Mouse (Mus musculus): Measurements from ENCODE around the gene Glrp1.

The Glrp1 gene

GRCm38 (mm10) chr1:88509789-88510188 lies at the start of gene Glrp1:
TSS of gene Glrp1 (minus strand) at chr1:88510066.
- DNase-seq (ENCODE audit: low read depth, low spot score), result no peak

DNA sequence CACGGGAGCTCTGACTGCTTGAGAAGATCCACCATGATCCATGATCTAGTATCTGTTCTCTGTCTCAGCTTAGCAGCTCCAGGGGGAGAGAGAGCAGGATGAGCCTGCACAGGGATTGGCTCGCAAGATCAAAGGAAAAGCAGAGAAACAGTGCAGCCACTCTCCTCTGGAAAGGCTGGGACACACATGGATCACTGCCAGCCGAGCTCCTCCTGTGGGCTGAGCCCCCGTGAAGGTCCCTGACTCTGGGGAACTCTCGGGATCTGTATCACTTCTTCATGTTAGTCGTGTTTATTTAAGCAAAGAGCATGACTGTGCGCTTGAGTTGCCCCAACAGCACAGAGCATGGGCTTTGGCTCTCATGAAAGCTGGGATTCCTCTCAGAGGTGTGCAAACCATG lies 49.4 kb upstream of the Glrp1 start:
- no peak for DNase-seq (ENCODE audit: low read depth, low spot score)

DNA sequence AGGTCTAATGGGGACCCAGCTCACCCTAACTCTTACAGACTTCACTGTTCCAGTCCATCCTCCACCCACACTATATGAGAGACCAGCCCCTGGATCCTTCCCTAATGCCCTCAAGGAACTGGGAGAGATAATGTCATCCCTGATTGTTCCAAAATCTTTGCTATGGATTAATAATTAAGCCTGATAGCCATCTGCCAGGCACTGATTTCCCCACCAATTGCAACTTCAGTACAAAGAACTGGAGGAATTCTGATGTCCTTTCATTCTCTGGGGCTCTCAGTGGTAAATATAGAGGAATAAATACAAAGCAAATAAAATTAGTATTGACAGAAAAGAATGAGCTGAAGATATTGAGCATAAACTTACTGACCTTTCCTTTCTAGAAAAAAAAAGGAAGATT lies 48.9 kb upstream of the Glrp1 start:
- no peak for DNase-seq (ENCODE audit: low read depth, low spot score)

- no peak for DNase-seq (ENCODE audit: low read depth, low spot score)
Measured at GRCm38 (mm10) chr1:88556401-88556800, 46.5 kb upstream of the Glrp1 start.

- no peak for DNase-seq (ENCODE audit: low read depth, low spot score)
Measured at GRCm38 (mm10) chr1:88553500-88554187, 43.8 kb upstream of the Glrp1 start.

GRCm38 (mm10) chr1:88549263-88549662 lies 39.4 kb upstream of the Glrp1 start:
- no peak for DNase-seq (ENCODE audit: low read depth, low spot score)

DNA sequence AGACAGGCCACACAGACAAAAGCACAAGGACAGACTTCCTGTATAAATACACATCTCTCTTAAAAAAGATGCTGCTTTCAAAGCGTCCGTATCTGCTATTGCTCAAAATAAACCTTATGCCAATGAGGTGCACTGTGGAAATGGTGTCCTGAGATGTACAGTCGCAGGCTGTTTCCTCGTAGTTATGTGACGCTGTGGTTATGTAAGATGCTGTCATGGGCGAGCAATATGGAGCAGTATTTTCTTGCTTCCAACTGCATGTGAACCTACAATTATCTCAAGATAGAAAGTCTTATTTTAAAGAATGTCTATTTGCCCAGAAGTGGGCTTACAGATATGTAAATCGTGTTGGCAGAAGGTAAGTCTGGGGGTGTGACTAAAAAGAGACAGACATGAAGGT lies 37.3 kb upstream of the Glrp1 start:
- DNase-seq (ENCODE audit: low read depth, low spot score), result no peak

DNA sequence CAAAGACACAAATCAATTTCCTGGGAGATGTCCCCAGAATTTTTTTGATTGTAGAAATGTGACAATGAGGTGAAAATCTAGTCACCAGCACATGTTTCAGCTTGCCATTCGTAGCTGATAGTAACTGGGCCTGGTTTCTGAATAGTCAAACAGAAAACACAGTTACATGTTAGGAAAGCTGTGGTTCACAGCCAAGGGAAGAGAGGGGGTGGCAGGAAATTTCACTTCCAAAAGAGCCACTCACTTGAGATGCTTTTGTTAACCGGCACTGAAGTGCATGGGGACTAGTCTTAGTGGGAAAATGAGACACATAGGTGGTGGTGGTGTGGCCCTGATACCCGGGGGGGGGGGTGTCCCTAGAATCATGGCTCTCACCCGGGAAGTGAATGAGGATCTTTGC lies 33.7 kb upstream of the Glrp1 start:
- no peak for DNase-seq (ENCODE audit: low read depth, low spot score)

DNA sequence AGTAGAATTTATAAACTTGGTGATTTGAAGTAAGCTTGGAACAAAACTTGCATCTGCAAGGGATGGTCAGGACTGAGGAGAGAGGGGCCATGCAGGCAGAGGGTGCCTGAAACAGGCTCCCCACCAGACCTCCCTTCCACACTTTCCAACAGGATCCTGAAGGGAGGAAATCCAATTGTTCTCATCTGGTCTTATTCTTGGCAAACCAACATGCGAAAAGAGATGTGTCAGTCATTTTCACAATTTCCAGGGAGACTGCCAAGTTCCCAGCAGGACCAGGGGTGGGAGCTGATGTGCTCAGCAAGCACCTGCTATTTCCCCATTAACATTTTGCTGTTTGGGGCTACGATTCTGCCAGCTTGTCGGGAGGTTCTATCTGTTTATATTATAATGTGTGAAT lies 30.0 kb upstream of the Glrp1 start:
- DNase-seq (ENCODE audit: low read depth, low spot score), result no peak

- DNase-seq (ENCODE audit: low read depth, low spot score), result no peak
Measured at GRCm38 (mm10) chr1:88539256-88539655, 29.4 kb upstream of the Glrp1 start.

- DNase-seq (ENCODE audit: low read depth, low spot score), result no peak
Measured at GRCm38 (mm10) chr1:88536308-88536707, 26.4 kb upstream of the Glrp1 start.

GRCm38 (mm10) chr1:88534091-88534490 lies 24.2 kb upstream of the Glrp1 start:
- DNase-seq (ENCODE audit: low read depth, low spot score), result no peak

DNA sequence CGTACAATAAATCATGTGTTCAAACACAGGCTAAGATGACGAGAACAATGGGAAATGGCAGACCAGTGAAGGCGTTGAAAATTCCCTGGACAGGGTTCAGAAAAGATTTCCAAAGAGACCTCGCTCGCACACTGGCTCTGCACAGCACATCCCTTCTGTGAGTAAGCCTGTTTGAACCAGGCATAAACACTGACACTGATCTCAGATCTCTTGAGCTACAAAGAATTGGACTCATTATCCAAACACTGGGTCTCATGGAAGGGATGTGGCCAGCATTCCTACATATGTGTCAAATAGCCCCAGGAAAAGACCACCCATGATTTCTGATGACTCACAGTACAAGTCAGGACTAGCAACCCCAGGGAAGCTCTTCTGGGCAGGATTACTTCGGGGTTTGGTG lies 16.3 kb upstream of the Glrp1 start:
- DNase-seq (ENCODE audit: low read depth, low spot score), result peak; percentile 40

- no peak for DNase-seq (ENCODE audit: low read depth, low spot score)
Measured at GRCm38 (mm10) chr1:88525622-88526021, 15.8 kb upstream of the Glrp1 start.

- no peak for DNase-seq (ENCODE audit: low read depth, low spot score)
Measured at GRCm38 (mm10) chr1:88521170-88521747, 11.4 kb upstream of the Glrp1 start.

DNA sequence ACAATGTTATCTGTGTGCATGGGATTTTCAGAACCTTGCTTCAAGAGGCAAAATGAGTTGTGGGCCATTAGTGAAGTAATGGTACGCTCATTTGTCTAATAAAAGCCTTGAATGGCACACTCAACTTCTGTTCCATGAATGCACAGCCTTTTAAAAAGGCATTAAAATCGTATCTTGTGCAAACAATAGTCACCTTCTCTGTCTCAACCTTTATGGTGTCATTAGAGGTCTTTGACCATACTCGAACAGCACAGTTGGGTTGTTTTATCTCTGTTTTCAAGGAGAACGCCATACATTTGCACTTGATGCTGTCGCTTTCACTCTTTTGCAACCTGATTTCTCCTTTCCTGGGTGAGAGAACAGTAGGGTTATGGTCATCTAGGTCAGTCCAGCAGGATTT lies 3.7 kb upstream of the Glrp1 start:
- no peak for DNase-seq (ENCODE audit: low read depth, low spot score)

- no peak for DNase-seq (ENCODE audit: low read depth, low spot score)
Measured at GRCm38 (mm10) chr1:88507886-88508285, 2.0 kb downstream of the Glrp1 start.

DNA sequence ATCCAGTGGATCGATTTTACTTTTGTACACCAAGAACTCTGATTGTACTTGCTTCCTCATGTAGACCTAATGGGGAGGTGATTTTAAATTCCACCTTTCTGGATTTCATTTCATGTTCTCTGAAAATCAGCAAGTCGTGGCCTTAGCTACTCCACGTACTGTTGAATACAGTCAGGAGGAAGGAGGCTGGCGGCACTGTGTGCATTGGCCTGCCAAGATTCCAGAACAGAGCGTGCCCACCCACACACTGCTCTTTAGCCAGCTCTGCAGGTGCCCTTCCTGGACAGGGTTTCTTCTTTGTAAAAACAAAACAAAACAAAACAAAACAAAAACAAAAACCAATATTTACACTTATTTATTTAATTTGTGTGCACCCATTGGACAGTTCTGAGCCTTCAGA lies 2.7 kb downstream of the Glrp1 start:
- DNase-seq (ENCODE audit: low read depth, low spot score), result no peak

DNA sequence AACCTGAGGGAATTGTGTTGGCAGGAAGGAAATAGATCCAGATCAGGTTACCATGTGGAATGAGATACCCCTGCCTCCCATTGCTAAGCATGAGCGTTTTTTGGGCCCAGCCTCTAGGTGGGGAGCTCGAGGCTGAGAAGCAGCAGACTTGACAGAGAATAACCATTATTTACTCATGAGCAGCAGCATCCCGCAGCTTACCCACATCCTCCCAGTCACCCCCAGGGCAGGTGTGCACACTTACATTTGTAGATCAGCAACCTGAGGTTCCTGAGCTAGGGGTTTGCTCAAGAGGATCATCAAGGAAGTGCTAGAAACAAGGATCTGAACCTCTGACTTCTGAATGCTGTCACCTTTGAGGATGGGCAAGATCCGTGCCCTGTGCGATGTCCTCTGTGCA lies 3.5 kb downstream of the Glrp1 start:
- no peak for DNase-seq (ENCODE audit: low read depth, low spot score)

- DNase-seq (ENCODE audit: low read depth, low spot score), result no peak
Measured at GRCm38 (mm10) chr1:88505697-88506096, 4.2 kb downstream of the Glrp1 start.

DNA sequence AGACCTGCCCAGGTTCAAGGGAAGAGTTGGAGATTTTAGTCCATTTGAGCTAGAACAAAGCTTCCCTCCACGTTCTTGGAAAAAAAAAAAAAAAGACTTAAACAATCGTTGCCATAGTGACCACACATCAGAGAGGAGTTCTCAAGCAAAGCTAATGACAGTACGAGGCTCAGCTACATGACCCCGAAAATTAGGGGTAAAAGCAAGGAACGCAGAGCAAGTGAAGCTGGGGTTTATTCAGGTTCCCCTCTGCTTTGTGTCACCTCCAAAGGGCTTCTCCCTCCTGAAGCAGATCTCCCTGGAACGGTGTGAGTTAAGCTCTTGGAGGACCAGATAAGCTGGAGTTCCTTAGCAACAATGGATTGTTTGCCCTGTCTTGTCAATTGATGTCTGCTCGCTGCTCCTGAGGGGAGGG lies 5.3 kb downstream of the Glrp1 start:
- DNase-seq (ENCODE audit: low read depth, low spot score), result no peak

DNA sequence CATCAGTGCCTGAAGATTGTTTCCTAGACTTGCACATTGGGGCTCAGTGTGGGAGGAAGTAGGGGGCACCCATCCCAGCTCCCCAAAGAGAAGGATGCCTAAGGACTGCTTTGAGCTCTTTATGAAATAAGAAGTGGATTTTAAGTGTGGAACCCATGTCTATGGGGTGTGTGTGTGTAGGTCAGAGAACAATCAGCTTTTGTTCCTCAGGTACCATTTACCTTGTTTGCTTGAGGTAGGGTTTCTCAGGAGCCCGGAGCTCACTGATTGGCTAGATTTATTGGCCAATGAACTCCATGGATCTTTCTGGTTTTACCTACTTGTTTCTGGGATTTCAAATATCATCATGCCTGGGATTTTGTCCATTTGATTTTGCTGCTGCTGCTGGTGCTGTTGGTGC lies 7.0 kb downstream of the Glrp1 start:
- DNase-seq (ENCODE audit: low read depth, low spot score), result no peak

DNA sequence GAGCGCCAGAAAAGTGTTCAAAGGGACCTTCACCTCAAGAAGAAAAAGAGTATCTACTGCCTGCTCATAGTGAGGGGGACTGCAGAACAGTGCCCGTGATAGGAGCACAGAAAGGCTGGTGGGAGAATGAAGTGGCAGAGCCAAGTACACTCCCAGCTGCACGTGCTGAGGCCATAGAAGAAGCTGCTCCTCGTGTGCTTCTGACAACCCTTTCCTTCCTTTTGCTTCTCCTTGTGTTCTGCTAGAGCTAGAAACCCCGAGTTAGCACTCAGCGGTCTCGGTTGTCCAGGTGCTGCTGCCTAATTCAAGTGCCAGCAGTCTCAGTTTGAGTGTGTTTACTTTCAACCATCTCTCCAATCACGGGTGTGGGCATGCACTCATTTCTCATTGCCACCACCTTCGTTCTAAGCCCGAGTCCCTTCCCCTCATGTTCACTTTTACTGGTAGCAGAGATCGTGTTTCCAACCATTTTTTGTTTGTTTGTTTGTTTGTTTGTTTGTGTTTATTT lies 10.6 kb downstream of the Glrp1 start:
- no peak for DNase-seq (ENCODE audit: low read depth, low spot score)

- no peak for DNase-seq (ENCODE audit: low read depth, low spot score)
Measured at GRCm38 (mm10) chr1:88497407-88497806, 12.5 kb downstream of the Glrp1 start.

All from forelimb bud, embryonic 11.5 days (tissue).